Mouse (Mus musculus) heart, embryonic 13.5 days (tissue): ENCODE measurements around the gene Nudt7. TPM values are rescaled to one million over a fixed set of nuclear protein-coding genes. Genes with fewer than 3 reads are reported as not detected.

Experiments used
- ATAC-seq: fragments of 200-750 bp; cut with Nextera tagmentation; 2 replicates; pipeline ENCODE4 v1.8.0; 2017; ENCODE audit warnings: moderate TSS enrichment; ENCODE audit not compliant: insufficient number of reproducible peaks, low FRiP score, low TSS enrichment; ENCODE audit errors: extremely low read depth
- H3K27ac ChIP-seq: fragments of 300-500 bp; sonication (generic); replicated peaks from 2 replicates; pipeline ENCODE4 v1.5.1; 2015; ENCODE audit warnings: moderate library complexity, mild to moderate bottlenecking, inconsistent platforms
- H3K27me3 ChIP-seq: fragments of 300-500 bp; sonication (generic); replicated peaks from 2 replicates; pipeline ENCODE4 v1.6.1; 2015; ENCODE audit warnings: mild to moderate bottlenecking, inconsistent platforms
- H3K36me3 ChIP-seq: fragments of 300-500 bp; sonication (generic); 2 replicates; pipeline ENCODE4 v1.6.1; 2015; ENCODE audit warnings: mild to moderate bottlenecking, inconsistent platforms
- H3K4me1 ChIP-seq: fragments of 300-500 bp; sonication (generic); 2 replicates; pipeline ENCODE4 v1.6.1; 2015; ENCODE audit warnings: inconsistent platforms
- H3K4me2 ChIP-seq: fragments of 300-500 bp; sonication (generic); 2 replicates; pipeline ENCODE4 v1.6.1; 2015; ENCODE audit warnings: inconsistent platforms, mild to moderate bottlenecking, moderate library complexity
- H3K4me3 ChIP-seq: fragments of 300-500 bp; sonication (generic); 2 replicates; pipeline ENCODE4 v1.5.1; 2015; ENCODE audit warnings: moderate library complexity, mild to moderate bottlenecking, inconsistent platforms
- H3K9ac ChIP-seq: fragments of 300-500 bp; sonication (generic); 2 replicates; pipeline ENCODE4 v1.6.1; 2015; ENCODE audit warnings: inconsistent platforms, mild to moderate bottlenecking, moderate library complexity
- H3K9me3 ChIP-seq: fragments of 300-500 bp; sonication (generic); 2 replicates; pipeline ENCODE4 v1.6.1; 2016; ENCODE audit warnings: inconsistent platforms
- WGBS: fragments of 180-500 bp; shearing (Covaris S2); methylation state at CpG from one replicate; pipeline ENCODE4 v1.1.7; 2015; ENCODE audit warnings: mixed read lengths; 5-methylcytosine and 5-hydroxymethylcytosine counted together
- polyA plus RNA-seq: library from polyadenylated mRNA; unstranded; fragments of >200 nt; fragmentation: Nextera tagmentation; extraction: Ambion mirVana; gene quantifications from 2 replicates; pipeline ENCODE4 v1.2.1, GENCODE M21; 2015

Nudt7 gene
- polyA plus RNA-seq: 21.8 and 23.0 TPM in 2 replicates

GRCm38 (mm10) chr8:114133510-114134362 is at the start of gene Nudt7:
Gene Nudt7 (plus strand): TSS chr8:114133557.
- Histone ChIP-seq H3K9ac (peak within 1 kb of the TSS; percentile 89), H3K27me3 (no peaks in the 10 kb centered on the region), H3K4me2 (peak within 1 kb of the TSS; percentile 86), H3K9me3 (no peaks in the 10 kb centered on the region), H3K36me3 (no peaks in the 10 kb centered on the region; the same call in 1 of the 2 replicates), H3K27ac (peak within 1 kb of the TSS; percentile 77), H3K4me3 (peak within 1 kb of the TSS; percentile 75), H3K4me1 (peaks cover 20% of the 10 kb centered on the region)
- peak; percentile 85 for ATAC-seq
- WGBS: 2% methylated on average over 23 of the region's 23 CpGs

GRCm38 (mm10) chr8:114087932-114088331 is 45.4 kb upstream of the Nudt7 start:
- 81% methylated on average over 4 of the region's 4 CpGs for WGBS
- ATAC-seq: no peak

GRCm38 (mm10) chr8:114090736-114091135 is 42.6 kb upstream of the Nudt7 start:
- Histone ChIP-seq H3K9ac (no peak overlapping the region), H3K4me2 (no peak overlapping the region), H3K4me3 (no peak overlapping the region), H3K9me3 (no peaks in the 10 kb centered on the region), H3K36me3 (no peaks in the 10 kb centered on the region), H3K27me3 (no peaks in the 10 kb centered on the region), H3K4me1 (no peaks in the 10 kb centered on the region), H3K27ac (no peak overlapping the region)
- no peak for ATAC-seq
- WGBS: 73% methylated on average over 4 of the region's 4 CpGs

More at GRCm38 (mm10) chr8:114087932-114088331, 45.4 kb upstream of the Nudt7 start:
- Histone ChIP-seq H3K9ac (no peak overlapping the region), H3K27ac (no peak overlapping the region), H3K4me2 (no peak overlapping the region), H3K9me3 (no peaks in the 10 kb centered on the region), H3K4me1 (no peaks in the 10 kb centered on the region), H3K27me3 (no peaks in the 10 kb centered on the region), H3K4me3 (no peak overlapping the region), H3K36me3 (no peaks in the 10 kb centered on the region)

GRCm38 (mm10) chr8:114093321-114093720 is 40.0 kb upstream of the Nudt7 start:
- H3K27ac ChIP-seq: no peak overlapping the region
- no peak overlapping the region for H3K4me3 ChIP-seq
- no peaks in the 10 kb centered on the region for H3K9me3 ChIP-seq
- H3K36me3 ChIP-seq: no peaks in the 10 kb centered on the region
- H3K9ac ChIP-seq: no peak overlapping the region
- no peaks in the 10 kb centered on the region for H3K27me3 ChIP-seq
- no peaks in the 10 kb centered on the region for H3K4me1 ChIP-seq
- H3K4me2 ChIP-seq: no peak overlapping the region
- no peak for ATAC-seq
- 81% methylated on average over 3 of the region's 3 CpGs for WGBS

- Histone ChIP-seq H3K27me3 (no peaks in the 10 kb centered on the region), H3K36me3 (no peaks in the 10 kb centered on the region), H3K4me1 (no peaks in the 10 kb centered on the region), H3K27ac (no peak overlapping the region), H3K9ac (no peak overlapping the region), H3K9me3 (no peaks in the 10 kb centered on the region), H3K4me2 (no peak overlapping the region), H3K4me3 (no peak overlapping the region)
- 78% methylated on average over 4 of the region's 4 CpGs for WGBS
- ATAC-seq: no peak
These were observed 38.8 kb upstream of the Nudt7 start for GRCm38 (mm10) chr8:114094526-114094925.

GRCm38 (mm10) chr8:114100561-114101206 is 32.7 kb upstream of the Nudt7 start:
- Histone ChIP-seq H3K4me3 (no peak overlapping the region), H3K27ac (no peak overlapping the region), H3K9me3 (no peaks in the 10 kb centered on the region), H3K36me3 (no peaks in the 10 kb centered on the region), H3K27me3 (no peaks in the 10 kb centered on the region), H3K9ac (no peak overlapping the region), H3K4me1 (no peaks in the 10 kb centered on the region), H3K4me2 (no peak overlapping the region)
- 76% methylated on average over 14 of the region's 14 CpGs for WGBS
- no peak for ATAC-seq

- Histone ChIP-seq H3K4me3 (no peak overlapping the region), H3K27ac (no peak overlapping the region), H3K4me2 (no peak overlapping the region), H3K36me3 (no peaks in the 10 kb centered on the region), H3K4me1 (no peaks in the 10 kb centered on the region), H3K27me3 (no peaks in the 10 kb centered on the region), H3K9me3 (no peaks in the 10 kb centered on the region), H3K9ac (no peak overlapping the region)
- WGBS: 74% methylated on average over 7 of the region's 7 CpGs
- no peak for ATAC-seq
These were observed 30.0 kb upstream of the Nudt7 start for GRCm38 (mm10) chr8:114103401-114103800.

GRCm38 (mm10) chr8:114105971-114106370 is 27.4 kb upstream of the Nudt7 start:
- WGBS: 80% methylated on average over 5 of the region's 5 CpGs
- Histone ChIP-seq H3K27me3 (no peaks in the 10 kb centered on the region), H3K9me3 (no peaks in the 10 kb centered on the region), H3K36me3 (no peaks in the 10 kb centered on the region), H3K4me1 (no peaks in the 10 kb centered on the region), H3K9ac (no peak overlapping the region), H3K27ac (no peak overlapping the region), H3K4me3 (no peak overlapping the region), H3K4me2 (no peak overlapping the region)
- ATAC-seq: no peak

GRCm38 (mm10) chr8:114109365-114110140 is 23.8 kb upstream of the Nudt7 start:
- no peak for ATAC-seq
- Histone ChIP-seq H3K9me3 (no peaks in the 10 kb centered on the region), H3K9ac (no peak overlapping the region), H3K4me3 (no peak overlapping the region), H3K4me1 (no peaks in the 10 kb centered on the region), H3K4me2 (no peak overlapping the region), H3K27me3 (no peaks in the 10 kb centered on the region), H3K36me3 (no peaks in the 10 kb centered on the region), H3K27ac (no peak overlapping the region)
- WGBS: 75% methylated on average over 20 of the region's 20 CpGs

- no peaks in the 10 kb centered on the region for H3K27me3 ChIP-seq
- no peak overlapping the region for H3K27ac ChIP-seq
- H3K36me3 ChIP-seq: no peaks in the 10 kb centered on the region
- no peaks in the 10 kb centered on the region for H3K4me1 ChIP-seq
- no peak overlapping the region for H3K9ac ChIP-seq
- no peak overlapping the region for H3K4me3 ChIP-seq
- H3K9me3 ChIP-seq: no peaks in the 10 kb centered on the region
- WGBS: 44% methylated on average over 1 of the region's 1 CpGs
- ATAC-seq: no peak
- H3K4me2 ChIP-seq: no peak overlapping the region
These were observed 18.3 kb upstream of the Nudt7 start for GRCm38 (mm10) chr8:114115076-114115475.

- Histone ChIP-seq H3K4me1 (no peaks in the 10 kb centered on the region), H3K9ac (no peak overlapping the region), H3K27ac (no peak overlapping the region), H3K4me2 (no peak overlapping the region), H3K36me3 (no peaks in the 10 kb centered on the region), H3K4me3 (no peak overlapping the region), H3K27me3 (no peaks in the 10 kb centered on the region), H3K9me3 (no peaks in the 10 kb centered on the region)
- ATAC-seq: no peak
- WGBS: 3% methylated on average over 2 of the region's 2 CpGs
These were observed 17.3 kb upstream of the Nudt7 start for GRCm38 (mm10) chr8:114116049-114116448.
